Mouse (Mus musculus) liver, embryonic 14.5 days (tissue): ENCODE measurements around the gene H2-Ab1.

Experiments
- CTCF ChIP-seq: IDR thresholded peaks from 2 replicates; pipeline ENCODE4 v1.5.1; 2016; ENCODE audit warnings: antibody characterized with exemption, low read depth, control low read depth
- EP300 ChIP-seq: IDR thresholded peaks from 2 replicates; pipeline ENCODE4 v1.6.1; 2016; ENCODE audit warnings: antibody characterized with exemption, low read depth

DNA sequence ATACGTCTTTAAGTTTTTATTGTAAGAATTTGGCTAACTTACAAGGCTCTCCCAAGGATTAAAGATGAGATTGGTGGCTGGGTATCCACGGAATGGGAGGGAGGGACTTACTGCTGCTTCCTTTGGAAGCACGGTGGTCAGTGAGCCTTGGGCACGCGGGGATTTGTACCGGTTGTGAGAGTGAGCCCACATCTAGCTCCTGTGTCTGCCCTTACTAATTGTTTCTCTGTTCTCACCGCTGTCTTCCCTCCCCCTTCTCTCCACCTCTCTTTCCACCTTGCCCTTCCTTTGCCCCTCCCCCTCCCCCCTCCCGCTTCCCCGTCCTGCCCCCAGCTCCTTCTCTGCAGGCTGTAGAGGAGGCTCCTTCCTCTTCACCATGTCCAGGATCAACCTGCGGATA is 49.1 kb upstream of the H2-Ab1 start:
- TF ChIP-seq EP300 (no peak), CTCF (no peak)
